Mouse (Mus musculus) thymus, postnatal 25 days (tissue): Measurements from ENCODE around the gene Thap12.

Experiments used
- DNase-seq: peaks from one replicate; pipeline ENCODE4 v3.0.0; 2022

Thap12 gene

DNA sequence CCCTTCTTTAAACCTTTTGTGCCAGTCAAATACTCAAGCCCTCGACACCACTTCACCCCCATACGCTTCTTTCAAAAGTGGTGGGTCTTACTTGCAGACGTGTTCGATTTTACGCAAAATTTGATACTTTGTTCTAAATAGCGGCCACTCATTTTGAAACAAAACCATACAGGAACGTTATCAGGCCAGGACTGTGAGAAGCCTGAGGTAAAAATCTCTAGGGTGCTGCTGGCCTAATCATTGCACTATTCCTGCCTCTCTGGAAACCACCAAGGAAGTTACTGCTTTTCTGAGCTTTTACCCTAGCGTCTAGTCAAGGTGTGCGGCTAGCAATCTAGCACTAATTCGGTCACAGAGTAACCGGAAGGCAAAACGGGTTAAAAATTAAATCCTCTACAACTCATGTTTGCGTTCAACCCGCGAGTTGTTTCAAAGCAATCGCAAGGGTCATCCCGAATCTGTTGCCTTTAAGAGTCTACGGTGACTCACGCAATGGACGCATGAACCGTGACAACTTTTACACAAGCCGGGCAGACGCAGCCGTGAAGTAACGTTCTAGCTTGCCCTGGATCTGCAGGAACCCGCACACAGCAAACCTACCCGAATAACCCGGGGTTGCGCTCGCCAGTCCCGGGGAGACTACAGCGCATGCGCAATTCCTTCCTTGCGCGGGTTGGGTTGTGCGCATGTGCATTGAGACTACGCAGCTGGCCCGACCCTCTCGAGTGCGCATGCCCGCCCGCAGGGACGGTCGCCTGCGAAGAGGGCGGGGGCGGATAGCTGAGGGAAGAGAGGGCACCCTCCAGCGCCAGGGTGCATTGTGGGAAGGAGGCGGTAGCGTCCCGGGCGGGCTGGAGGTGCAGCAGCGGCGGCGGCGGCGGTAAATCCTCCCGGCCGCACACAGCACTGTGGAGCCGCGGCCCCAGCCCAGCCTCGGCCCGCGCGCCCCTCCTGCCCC is at the start of gene Thap12:
Gene Thap12 (plus strand): TSS at position 821 of the 958 bp plus-strand sequence.
- DNase-seq = peak; percentile 100

DNA sequence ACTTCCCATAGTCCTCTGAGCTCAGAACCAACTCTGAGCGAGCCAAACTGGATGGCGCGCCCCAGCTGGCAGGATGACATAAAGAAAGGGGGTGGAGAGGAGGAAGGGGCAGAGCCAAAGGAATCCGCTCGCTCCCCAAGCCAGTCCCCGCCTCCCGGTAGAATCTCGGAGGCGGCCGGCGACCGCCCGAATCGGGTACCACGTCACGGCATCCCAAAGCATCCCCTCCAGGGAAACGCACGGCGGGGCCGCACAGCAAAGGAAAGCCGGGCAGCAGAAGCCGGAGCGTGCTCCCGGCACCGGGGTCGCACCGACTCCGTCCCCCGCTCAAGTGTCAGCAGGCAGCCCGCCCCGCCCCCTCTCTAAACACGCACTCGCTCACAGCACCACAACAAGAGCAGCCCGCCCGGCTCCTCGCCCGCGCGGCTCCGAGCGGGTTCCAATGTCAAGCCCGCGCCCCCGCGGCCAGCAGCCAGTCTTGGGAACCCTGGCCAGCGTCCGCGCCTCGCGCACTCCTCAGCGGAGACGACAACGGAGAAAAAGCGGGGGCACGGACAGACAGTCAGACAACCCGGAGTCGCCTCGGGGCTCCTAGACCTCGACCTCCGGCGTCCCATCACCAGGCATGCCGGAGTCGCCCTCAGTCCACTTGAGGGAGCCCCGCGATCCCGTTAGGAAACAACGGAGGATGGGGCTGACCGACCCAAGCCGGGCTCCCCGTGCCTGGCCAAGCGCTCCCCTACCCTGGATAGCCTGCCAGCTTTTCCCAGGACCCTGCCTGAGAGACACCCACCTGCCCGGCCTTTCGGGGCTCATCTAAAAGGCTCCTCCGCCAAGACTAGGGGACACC is 47.0 kb upstream of the Thap12 start:
- peak; percentile 76 for DNase-seq

- DNase-seq = peak; percentile 89
Observed at GRCm38 (mm10) chr7:98656531-98657221, 46.2 kb upstream of the Thap12 start, which contains the start of gene Emsy. Gene Emsy, minus strand, starts transcription at chr7:98656783.

DNA sequence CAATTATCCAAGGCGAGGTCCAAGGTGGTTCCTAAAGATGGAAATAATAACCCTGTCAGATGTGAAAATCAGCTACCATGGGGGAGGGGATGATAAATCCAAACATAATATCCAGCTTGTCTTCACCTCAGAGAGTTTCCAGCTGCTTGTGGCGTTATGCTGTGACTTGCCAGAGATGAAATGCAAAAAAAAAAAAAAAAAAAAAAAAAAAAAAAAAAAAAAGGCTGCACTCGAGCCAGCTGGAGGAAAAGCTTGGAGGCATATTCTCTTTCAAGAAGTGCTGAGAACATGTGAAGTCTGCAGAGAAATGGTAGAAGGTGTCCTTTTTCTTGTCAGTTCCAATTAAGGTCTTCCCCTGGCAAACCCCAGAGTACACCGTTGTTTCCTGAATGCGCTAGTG is 37.7 kb upstream of the Thap12 start:
- DNase-seq = no peak

GRCm38 (mm10) chr7:98665726-98666125 is 37.2 kb upstream of the Thap12 start:
- no peak for DNase-seq

DNA sequence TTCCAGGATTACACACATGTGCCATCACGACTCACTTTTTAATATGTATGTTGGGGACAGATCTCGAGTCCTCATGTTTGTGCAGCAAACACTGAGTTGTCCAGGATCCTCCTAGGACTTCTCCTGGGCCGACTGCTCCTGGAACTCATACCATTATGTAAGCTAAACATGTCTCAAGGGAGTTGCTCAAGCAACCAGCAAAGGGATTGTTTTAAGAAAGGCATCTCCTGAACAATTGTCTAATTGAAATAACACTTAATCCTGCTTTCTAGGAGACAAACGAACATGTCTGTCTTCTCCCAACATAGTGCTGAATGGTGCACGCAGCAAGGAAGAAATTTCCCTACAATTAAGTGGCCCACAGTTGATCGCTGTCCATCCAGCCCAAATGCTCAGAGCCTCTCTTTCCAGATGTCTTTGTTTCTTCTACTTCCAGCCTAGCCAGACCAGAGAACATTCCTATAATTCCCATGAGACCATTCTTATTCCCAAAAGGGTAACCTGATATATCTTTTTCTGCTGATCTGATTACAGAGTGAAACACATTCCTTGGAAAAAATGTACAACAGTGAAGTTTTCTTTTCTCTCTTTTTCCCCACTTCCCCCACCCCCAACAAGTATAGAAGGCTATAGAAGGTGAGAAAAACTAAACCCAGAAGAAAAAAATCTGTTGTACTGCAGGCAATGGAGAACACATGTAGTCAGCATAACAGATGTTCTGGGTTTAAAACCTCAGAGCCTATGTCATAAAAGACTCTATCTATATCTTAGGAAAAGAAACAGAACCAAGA is 34.8 kb upstream of the Thap12 start:
- DNase-seq = no peak

- no peak for DNase-seq
Observed at GRCm38 (mm10) chr7:98670831-98671230, 32.1 kb upstream of the Thap12 start.

- DNase-seq = no peak
Observed at GRCm38 (mm10) chr7:98671416-98671815, 31.5 kb upstream of the Thap12 start.

DNA sequence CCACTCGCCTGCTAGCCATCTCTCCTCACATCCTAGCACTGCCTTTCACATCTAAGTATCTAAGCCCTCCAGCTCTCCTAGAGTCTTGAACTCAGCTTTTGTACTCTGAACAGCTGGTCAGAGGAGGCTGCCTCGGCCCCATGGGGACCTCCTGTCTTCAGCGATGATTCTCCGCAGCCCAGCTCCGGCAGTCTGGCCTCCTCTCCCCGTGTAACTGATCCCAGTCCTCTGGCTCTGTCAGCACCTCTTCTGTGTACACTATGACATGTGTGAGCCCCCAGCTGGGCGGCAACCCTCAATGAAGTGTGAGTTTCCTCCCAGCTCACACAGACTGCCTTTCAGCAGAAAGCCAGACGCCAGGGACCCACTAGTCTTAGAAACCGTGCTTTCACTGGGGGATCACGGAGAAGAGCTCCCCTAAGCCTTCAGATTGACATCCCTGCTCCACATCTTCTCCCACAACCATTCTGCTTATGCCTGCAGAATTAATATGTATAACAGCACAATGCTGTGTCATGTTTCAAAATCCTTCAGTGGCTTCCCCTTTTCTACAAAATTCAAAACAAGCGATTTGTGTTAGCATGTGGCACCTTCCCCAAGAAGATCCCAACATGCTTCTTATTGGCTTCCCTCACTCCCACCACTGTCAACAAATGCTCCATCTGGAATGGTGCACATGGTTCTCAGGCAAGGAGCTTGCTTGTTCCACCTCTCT is 30.5 kb upstream of the Thap12 start:
- DNase-seq = no peak

DNA sequence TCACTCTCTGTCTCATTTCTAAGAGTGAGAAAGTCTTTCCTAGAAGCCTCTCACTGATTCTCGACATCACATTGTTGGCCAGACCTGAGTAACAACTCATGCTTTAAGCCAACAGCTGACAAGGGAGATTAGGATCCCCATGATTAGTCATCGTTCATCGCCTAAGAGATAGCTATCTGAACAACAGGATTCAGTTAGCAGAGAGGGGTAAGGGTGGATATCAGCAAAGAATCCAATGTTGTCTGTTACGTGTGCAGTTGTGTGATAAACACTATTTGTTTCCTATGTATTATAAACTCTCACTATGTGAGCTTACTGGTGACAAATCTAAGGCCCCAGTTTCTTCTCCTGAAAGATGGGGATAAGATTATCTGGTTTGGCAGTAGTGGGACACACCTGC is 28.6 kb upstream of the Thap12 start:
- no peak for DNase-seq

DNA sequence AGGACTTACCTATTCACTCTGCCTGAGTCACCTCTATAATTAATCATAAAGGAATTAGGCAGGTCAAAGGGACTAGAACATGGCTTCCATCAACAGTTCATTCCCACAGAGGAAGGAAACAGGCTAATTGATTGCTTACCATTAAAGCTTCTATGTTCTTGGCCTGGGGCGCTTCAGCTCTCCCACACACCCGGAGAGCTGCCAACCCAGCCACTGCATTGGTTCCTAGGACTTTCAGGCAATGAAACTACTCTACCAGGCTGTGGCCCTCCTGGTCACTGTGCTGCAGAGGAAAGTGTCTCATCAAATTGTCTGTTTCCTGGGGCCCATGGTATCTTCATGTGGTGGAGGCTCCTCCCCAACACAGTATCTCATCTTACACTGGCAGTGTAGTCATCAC is 25.4 kb upstream of the Thap12 start:
- no peak for DNase-seq

DNA sequence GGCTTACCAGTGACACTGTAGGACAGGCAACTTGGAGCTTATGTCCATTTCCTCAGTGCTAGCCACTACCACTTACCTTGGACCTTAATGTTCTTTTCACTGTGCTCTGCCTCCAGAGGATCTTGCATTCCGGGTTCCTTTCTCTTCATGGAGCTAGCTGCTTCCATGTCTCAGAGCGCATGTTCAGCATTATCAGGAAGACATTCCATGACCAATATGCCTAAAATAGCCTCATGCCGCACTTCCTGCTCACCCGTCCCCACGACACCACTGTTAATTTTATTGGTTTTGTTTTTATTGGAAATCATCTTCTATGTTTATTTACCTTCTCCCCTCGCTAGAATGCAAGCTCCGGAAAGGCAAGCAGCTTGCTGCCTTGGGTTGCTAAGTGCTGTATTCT is 24.5 kb upstream of the Thap12 start:
- DNase-seq = no peak

DNA sequence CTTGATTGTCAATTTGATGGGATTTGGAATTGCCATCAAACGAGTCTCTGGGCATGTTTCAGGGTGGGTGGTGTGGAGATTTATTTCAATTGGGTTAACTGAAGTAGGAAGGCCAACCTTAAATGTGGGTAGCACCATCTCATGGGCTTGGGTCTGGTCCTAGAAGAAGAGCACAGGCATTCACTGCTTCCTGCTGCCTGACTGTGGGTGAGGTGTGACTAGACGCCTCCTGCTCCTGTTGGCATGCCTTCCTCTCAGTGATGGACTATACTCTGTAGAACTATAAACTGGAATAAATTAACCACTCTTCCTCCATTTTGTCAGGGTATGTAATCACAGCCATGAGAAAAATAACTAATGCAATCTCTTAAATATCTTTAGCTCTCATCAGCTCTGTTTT is 22.2 kb upstream of the Thap12 start:
- DNase-seq = no peak

DNA sequence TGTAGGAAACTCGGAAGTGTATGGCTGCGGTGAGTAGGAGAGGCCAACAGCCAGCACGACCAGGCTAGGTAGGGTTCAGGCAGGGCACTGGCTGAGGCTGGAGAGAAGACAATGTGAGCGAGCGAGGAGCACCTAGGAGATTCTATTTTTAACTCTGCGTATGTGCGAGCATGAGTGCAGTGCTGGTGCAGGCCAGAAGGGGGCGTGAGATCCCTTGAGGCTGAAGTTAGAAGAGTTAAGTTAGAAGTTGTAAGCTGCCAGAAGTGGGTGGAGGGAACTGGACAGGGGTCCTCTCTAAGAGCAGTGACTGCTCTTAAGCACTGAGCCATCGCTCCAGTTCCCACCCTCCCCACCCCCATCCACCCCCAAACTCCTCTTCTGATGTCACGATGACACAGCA is 20.1 kb upstream of the Thap12 start:
- no peak for DNase-seq

DNA sequence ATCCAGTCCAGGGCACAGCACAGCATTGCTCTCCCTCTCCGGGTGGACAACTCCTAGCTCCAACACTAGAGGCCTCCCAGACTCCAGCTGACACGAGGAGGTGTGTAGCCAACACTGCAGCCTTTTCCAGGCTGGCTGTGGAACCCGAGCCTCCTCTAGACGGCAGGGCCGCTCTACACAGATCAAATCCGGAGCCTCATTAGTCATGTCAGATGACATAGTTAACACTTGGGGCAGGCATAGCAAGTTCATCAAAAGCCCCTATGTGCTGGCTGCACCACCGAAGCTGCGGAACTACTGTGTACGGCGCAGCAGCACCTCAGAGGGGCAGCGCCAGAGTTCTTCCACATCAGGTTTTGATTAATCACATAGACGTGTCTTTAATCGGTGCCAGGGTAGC is 17.0 kb upstream of the Thap12 start:
- DNase-seq = no peak

GRCm38 (mm10) chr7:98690126-98690525 is 12.8 kb upstream of the Thap12 start:
- no peak for DNase-seq

GRCm38 (mm10) chr7:98690831-98691230 is 12.1 kb upstream of the Thap12 start:
- no peak for DNase-seq

DNA sequence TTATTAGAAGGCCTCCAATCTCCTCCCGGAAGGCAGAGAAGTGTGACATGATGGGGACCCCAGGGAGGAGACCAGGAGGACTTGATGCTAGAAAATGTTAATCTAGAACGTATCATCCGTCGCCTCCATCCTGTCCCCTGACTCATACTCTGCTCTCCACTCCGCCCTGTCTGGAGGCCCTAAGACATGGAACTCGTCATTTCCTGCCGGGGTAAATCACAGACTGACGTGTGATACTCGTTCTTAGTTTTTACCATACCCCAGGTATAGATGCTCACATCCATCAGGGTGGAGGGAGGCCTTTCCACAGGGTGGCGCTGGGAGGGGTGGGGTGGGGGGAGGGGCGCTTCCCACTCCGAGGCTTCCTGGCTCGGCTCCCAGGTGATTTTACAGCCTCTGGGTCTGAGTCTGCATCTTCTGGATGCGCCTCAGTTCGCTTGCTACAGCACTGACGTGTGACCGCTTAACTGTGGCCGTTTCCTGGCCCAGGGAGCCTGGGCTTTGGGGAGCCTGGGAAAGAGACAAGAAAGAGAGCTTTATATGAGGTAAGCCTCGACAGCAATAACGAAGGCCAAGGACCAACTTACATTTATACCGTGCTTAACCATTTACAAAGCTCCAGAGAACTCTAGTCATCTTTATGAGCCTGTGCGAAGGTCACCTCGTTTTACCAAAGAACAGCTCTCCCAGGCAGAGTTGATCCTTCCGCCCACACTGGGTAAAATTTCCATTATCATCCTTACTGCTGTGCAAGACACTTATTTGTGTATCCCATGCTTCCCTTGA is 9.9 kb upstream of the Thap12 start:
- DNase-seq = no peak

GRCm38 (mm10) chr7:98694046-98694445 is 8.9 kb upstream of the Thap12 start:
- peak; percentile 75 for DNase-seq

DNA sequence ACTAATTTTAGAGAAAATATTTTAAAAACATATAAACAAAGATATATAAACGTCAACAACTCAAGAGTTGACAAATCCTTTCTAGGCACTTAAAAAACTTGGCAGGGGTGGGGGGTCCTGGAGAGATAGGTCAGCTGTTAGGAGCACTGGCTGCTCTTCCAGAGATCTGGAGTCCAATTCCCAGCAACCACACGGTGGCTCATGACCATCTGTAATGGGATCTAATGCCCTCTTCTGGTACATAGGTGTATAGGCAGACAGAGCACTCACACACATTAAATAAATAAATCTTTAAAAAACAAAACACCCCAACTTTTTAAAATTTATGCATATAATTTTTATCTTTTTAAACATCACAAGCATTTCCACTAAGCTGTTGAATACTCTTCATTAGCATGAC is 5.4 kb upstream of the Thap12 start:
- DNase-seq = no peak

DNA sequence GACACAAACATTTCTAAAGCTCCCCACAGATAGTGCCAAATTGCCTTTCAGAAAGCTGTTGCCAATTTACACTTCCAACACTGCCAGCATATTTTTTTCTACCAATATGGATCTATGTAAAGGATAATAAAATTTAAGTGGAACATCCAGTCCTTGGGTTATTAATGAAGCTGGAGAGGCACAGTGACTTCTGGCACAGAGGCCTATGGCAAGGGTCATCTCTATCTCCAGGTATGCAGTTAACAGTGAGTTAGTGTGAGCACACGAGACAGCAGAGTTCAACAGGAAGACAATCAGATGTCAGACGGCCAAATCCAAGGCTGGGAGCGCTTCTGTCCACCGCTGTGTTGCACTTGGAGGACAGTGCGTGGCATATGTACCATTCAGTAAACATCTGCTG is 4.9 kb upstream of the Thap12 start:
- no peak for DNase-seq
